Mouse (Mus musculus) T-helper 2 cell (primary cell): ENCODE data around the gene Atp5j2.

Source experiments
- in situ Hi-C: fragments of 300-600 bp; cut with MboI, MseI; formaldehyde crosslinking; loops from one replicate; pipeline ENCODE4 v1.15.1; 2025; ENCODE audit warnings: high pct_unique_total_duplicates

Gene Atp5j2

GRCm38 (mm10) chr5:145203936-145204691 lies 12.3 kb upstream of the Atp5j2 start, which contains the start of gene Zkscan5:
Gene Zkscan5, plus strand, starts transcription at chr5:145204562.
- in situ Hi-C loops: loop anchor here (25.0 kb wide), 1 partner anchor 842 kb away; the partner anchor contains the start of gene Baiap2l1

- in situ Hi-C loops: loop anchor here (25.0 kb wide), 1 partner anchor 840 kb away; the partner anchor contains the start of gene Baiap2l1
Observed at GRCm38 (mm10) chr5:145202446-145202845, 10.6 kb upstream of the Atp5j2 start.

- in situ Hi-C loops: loop anchor here (25.0 kb wide), 1 partner anchor 839 kb away; the partner anchor contains the start of gene Baiap2l1
Observed at GRCm38 (mm10) chr5:145201321-145201991, 9.6 kb upstream of the Atp5j2 start, which contains the start of gene Zkscan14. Gene Zkscan14, minus strand, starts transcription at chr5:145201868.

GRCm38 (mm10) chr5:145200387-145200786 lies 8.5 kb upstream of the Atp5j2 start:
- in situ Hi-C loops: loop anchor here (25.0 kb wide), 1 partner anchor 838 kb away; the partner anchor contains the start of gene Baiap2l1

- in situ Hi-C loops: no loop called here
Observed at GRCm38 (mm10) chr5:145190875-145191798, 725 bp downstream of the Atp5j2 start.

- in situ Hi-C loops: no loop called here
Observed at GRCm38 (mm10) chr5:145190373-145190772, 1.5 kb downstream of the Atp5j2 start.

GRCm38 (mm10) chr5:145189416-145189815 lies 2.4 kb downstream of the Atp5j2 start:
- in situ Hi-C loops: no loop called here

GRCm38 (mm10) chr5:145185244-145185643 lies 6.6 kb downstream of the Atp5j2 start:
- in situ Hi-C loops: no loop called here

GRCm38 (mm10) chr5:145178461-145178980 lies 13.3 kb downstream of the Atp5j2 start:
- in situ Hi-C loops: no loop called here

GRCm38 (mm10) chr5:145167306-145167661 lies 24.6 kb downstream of the Atp5j2 start:
- in situ Hi-C loops: loop anchor here (10.0 kb wide), 1 partner anchor 202 kb away; the partner anchor contains the start of gene Smurf1

- in situ Hi-C loops: loop anchor here (10.0 kb wide), 1 partner anchor 202 kb away; the partner anchor contains the start of gene Smurf1
Observed at GRCm38 (mm10) chr5:145166536-145167305, 25.1 kb downstream of the Atp5j2 start, which contains the start of the genes Ptcd1 and Cpsf4. Gene Ptcd1, minus strand, starts transcription at chr5:145167108. Gene Cpsf4, plus strand, starts transcription at chr5:145167213.

- in situ Hi-C loops: loop anchor here (10.0 kb wide), 1 partner anchor 200 kb away; the partner anchor contains the start of gene Smurf1
Observed at GRCm38 (mm10) chr5:145165184-145165583, 26.7 kb downstream of the Atp5j2 start.

GRCm38 (mm10) chr5:145164710-145165109 lies 27.2 kb downstream of the Atp5j2 start:
- in situ Hi-C loops: loop anchor here (10.0 kb wide), 1 partner anchor 200 kb away; the partner anchor contains the start of gene Smurf1

GRCm38 (mm10) chr5:145161361-145161760 lies 30.5 kb downstream of the Atp5j2 start:
- in situ Hi-C loops: loop anchor here (10.0 kb wide), 1 partner anchor 197 kb away; the partner anchor contains the start of gene Smurf1

- in situ Hi-C loops: no loop called here
Observed at GRCm38 (mm10) chr5:145152690-145153089, 39.2 kb downstream of the Atp5j2 start.

GRCm38 (mm10) chr5:145149294-145149693 lies 42.6 kb downstream of the Atp5j2 start:
- in situ Hi-C loops: no loop called here

GRCm38 (mm10) chr5:145147748-145148147 lies 44.1 kb downstream of the Atp5j2 start:
- in situ Hi-C loops: no loop called here

GRCm38 (mm10) chr5:145140611-145141010 lies 51.3 kb downstream of the Atp5j2 start:
- in situ Hi-C loops: no loop called here

GRCm38 (mm10) chr5:145139571-145140519 lies 52.0 kb downstream of the Atp5j2 start, which contains the start of the genes Pdap1 and Bud31:
Gene Pdap1, minus strand, starts transcription at chr5:145140238.
Gene Bud31, plus strand, starts transcription at chr5:145140362.
- in situ Hi-C loops: no loop called here
